Mouse (Mus musculus): Measurements from ENCODE around the gene Hist2h3c2.
A peak's percentile ranks its signal among the peaks of the same experiment; 100 is the strongest.

DNA sequence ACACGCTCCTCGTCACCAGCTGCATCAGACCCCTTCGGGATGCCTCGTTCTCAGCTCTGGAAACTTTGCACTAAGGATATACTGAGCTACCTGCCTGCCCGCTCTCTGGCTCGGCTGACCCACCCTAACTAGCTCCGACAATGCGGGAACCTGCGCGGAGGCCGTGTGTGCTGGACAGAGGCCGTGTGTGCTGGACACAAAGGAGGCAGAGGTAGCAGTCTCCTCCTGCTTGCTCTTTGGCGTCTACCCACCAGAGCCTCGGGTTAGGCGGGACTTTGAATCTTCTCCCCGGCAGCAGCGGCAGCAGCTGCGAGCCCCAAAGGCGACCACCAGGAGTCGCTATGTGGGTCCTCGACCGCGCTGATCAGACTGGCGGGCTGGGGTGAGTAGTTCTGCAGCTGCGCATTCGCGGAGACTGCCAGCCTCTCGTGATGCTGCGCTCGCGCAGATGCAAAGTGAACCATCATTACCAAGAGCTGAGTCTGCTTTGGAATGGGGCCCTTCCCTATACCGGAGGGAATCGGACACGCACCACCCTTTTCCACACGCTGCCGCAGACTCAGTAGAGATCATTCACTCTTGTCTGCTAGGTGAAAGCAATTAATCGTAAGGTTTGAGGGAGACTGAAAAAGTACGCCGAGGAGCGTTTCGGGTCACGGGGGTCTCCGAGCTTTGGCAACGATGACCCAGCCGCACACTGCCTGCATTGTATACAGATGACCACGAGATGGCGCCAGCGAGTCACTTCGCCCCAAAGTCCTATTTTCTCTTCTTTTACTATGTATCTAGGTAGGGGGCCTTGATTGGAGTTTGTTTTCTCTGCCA is 39.1 kb upstream of the Hist2h3c2 start:
- TF ChIP-seq CTCF (IDR thresholded peaks at IDR 0.05; ENCODE audit: low read depth) (peak; percentile 76), EP300 (IDR thresholded peaks at IDR 0.05; ENCODE audit: low read depth) (no peak)
